Mouse (Mus musculus) cerebellum, postnatal 25 days (tissue): Measurements from ENCODE around the gene Tsfm.
A peak's percentile ranks its signal among the peaks of the same experiment; 100 is the strongest.

Experiments used
- DNase-seq, 2 experiments: peaks; one replicate each; pipeline ENCODE4 v3.0.0; 2021; ENCODE audit warnings: mixed read lengths in 2 of 2

Tsfm gene

GRCm38 (mm10) chr10:127040569-127041214 lies 10.1 kb upstream of the Tsfm start:
- DNase-seq: peak; percentile 41 to 59

- no peak for DNase-seq
Observed at GRCm38 (mm10) chr10:127037641-127038040, 7.0 kb upstream of the Tsfm start.

- DNase-seq: no peak
Observed at GRCm38 (mm10) chr10:127036273-127036672, 5.6 kb upstream of the Tsfm start.

GRCm38 (mm10) chr10:127033301-127033741 lies 2.7 kb upstream of the Tsfm start:
- DNase-seq: no peak

GRCm38 (mm10) chr10:127018422-127018821 lies 12.2 kb downstream of the Tsfm start:
- DNase-seq: no peak

- no peak for DNase-seq
Observed at GRCm38 (mm10) chr10:127017071-127017470, 13.6 kb downstream of the Tsfm start.

- no peak for DNase-seq
Observed at GRCm38 (mm10) chr10:127016488-127016887, 14.2 kb downstream of the Tsfm start.

GRCm38 (mm10) chr10:127003806-127004205 lies 26.8 kb downstream of the Tsfm start:
- no peak for DNase-seq

- no peak for DNase-seq
Observed at GRCm38 (mm10) chr10:127003334-127003733, 27.3 kb downstream of the Tsfm start.

GRCm38 (mm10) chr10:127002765-127003164 lies 27.9 kb downstream of the Tsfm start:
- DNase-seq: no peak

- no peak for DNase-seq
Observed at GRCm38 (mm10) chr10:127002056-127002455, 28.6 kb downstream of the Tsfm start.

GRCm38 (mm10) chr10:127001297-127001696 lies 29.3 kb downstream of the Tsfm start:
- DNase-seq: no peak

GRCm38 (mm10) chr10:127000529-127000928 lies 30.1 kb downstream of the Tsfm start, which contains the start of gene Avil:
TSS of gene Avil (plus strand) at chr10:127000709.
- DNase-seq: no peak

GRCm38 (mm10) chr10:126997340-126998113 lies 33.1 kb downstream of the Tsfm start:
- peak in 1 of 2 experiments; percentile 57 for DNase-seq

- DNase-seq: peak in 1 of 2 experiments; percentile 3
Observed at GRCm38 (mm10) chr10:126993621-126994020, 37.0 kb downstream of the Tsfm start.

- DNase-seq: peak in 1 of 2 experiments; percentile 3
Observed at GRCm38 (mm10) chr10:126991676-126992075, 39.0 kb downstream of the Tsfm start.

- DNase-seq: peak; percentile 89 to 93
Observed at GRCm38 (mm10) chr10:126990313-126991056, 40.2 kb downstream of the Tsfm start.

- DNase-seq: peak in 1 of 2 experiments; percentile 27
Observed at GRCm38 (mm10) chr10:126988513-126989165, 42.0 kb downstream of the Tsfm start.

GRCm38 (mm10) chr10:126987183-126988118 lies 43.2 kb downstream of the Tsfm start:
- peak in 1 of 2 experiments; percentile 46 for DNase-seq

GRCm38 (mm10) chr10:126986541-126986961 lies 44.1 kb downstream of the Tsfm start:
- peak; percentile 91 to 95 for DNase-seq

GRCm38 (mm10) chr10:126985579-126985978 lies 45.1 kb downstream of the Tsfm start:
- DNase-seq: peak in 1 of 2 experiments; percentile 46
